Mouse (Mus musculus) spleen, adult 2 months (tissue): ENCODE measurements around the gene Borcs8.

Experiments
- CTCF ChIP-seq: fragments of 200-500 bp; IDR thresholded peaks from 2 replicates; pipeline ENCODE4 v1.5.1; 2011; ENCODE audit warnings: mild to moderate bottlenecking, inconsistent platforms; ENCODE audit not compliant: insufficient read depth, insufficient read length, insufficient replicate concordance; ENCODE audit errors: extremely low read depth
- POLR2A ChIP-seq: fragments of 200-500 bp; IDR thresholded peaks from 2 replicates; pipeline ENCODE4 v1.6.1; 2011; ENCODE audit warnings: low read depth, low read length, inconsistent platforms

DNA sequence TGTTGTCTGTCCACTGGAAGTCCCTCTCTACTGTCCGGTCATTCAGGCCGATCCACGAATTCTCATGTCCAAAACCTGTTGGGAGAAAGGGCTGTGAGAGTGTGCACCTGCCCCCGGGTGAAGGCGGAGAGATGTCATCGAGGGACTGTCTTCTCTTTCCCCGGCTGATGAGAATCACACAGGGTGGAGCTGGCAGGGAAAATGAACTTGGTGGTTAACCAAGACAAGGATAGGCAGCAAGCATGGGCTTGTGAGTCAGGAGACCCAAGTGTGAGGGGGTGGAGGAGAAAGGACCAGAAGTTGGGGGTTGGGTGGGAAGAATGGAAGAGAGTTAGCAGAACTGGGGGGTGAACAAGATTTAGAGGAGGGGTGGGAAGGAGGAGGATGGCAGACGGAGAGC lies 39.1 kb upstream of the Borcs8 start:
- TF ChIP-seq POLR2A (no peak), CTCF (no peak)
